Mouse (Mus musculus): Measurements from ENCODE around the gene Gm15013.

- TF ChIP-seq CTCF (IDR thresholded peaks at IDR 0.05; ENCODE audit: insufficient read depth, low read depth, low read length) (no peak), POLR2A (IDR thresholded peaks at IDR 0.05; ENCODE audit: insufficient read depth, low read depth, low read length) (no peak)
These were observed 16.3 kb upstream of the Gm15013 start for GRCm38 (mm10) chrX:139730541-139730940.
